Mouse (Mus musculus): Measurements from ENCODE around the gene Dmc1.

The Dmc1 gene

DNA sequence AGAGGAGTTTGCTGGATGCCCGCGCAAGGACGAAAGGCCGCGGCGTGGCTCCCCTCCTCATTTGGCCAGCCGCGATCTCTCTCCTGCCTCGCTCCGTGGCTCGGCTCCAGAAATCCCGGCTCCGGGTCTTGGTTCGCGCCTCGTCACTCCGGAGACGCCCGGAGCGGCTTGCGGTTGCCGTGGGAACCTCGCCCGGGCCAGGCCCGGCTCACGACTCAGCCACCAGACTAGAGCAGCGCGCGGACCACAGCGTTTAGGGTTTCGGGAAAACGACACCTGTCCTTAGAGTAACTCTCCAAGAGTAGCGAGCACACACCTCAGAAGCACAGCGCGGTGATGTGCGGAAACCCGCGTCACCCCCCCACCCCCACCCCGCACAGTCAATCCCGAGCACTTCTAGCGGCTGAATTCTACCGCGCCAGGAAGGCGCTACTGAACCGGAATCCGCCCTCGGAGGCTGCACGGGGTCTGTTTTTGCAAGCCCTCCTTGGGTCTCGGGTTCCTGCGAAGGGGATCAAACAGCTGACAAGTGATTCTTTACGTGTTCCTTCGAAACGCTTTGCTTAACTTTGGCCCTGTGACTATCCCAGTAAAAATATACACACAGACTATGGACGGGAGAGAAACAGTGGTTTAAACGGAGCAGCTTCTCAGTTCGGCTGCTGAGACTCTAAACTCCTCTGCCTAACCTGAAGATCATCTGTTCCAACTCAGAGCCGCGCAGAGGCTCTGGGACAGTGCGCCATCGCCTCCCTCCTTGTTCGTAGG is 93.2 kb downstream of the Dmc1 start:
- DNase-seq (ENCODE audit: low spot score): peak; percentile 88

Measured in ovary, postnatal 36 days (tissue).